Mouse (Mus musculus) heart, adult 2 months (tissue): ENCODE data around the gene Rpa2. TPM values are rescaled to one million over a fixed set of nuclear protein-coding genes. Genes with fewer than 3 reads are reported as not detected.
"Not testable (repeated sequence)": the region's sequence is repeated elsewhere in the genome, so short reads cannot be mapped to it uniquely, and the experiment has no call there.

ENCODE experiments used
- DNase-seq, 2 experiments: peaks; one replicate each; pipeline ENCODE4 v3.0.0; 2021
- H3K27ac ChIP-seq: fragments of 200-600 bp; 2 replicates; pipeline ENCODE4 v1.8.1; 2022
- H3K27me3 ChIP-seq: fragments of 200-500 bp; 2 replicates; pipeline ENCODE4 v1.6.1; 2012; ENCODE audit warnings: mild to moderate bottlenecking, low read length, inconsistent platforms, mixed read lengths; ENCODE audit not compliant: control insufficient read depth, insufficient read depth
- H3K36me3 ChIP-seq: fragments of 200-500 bp; 2 replicates; pipeline ENCODE4 v1.6.1; 2012; ENCODE audit warnings: low read length, inconsistent platforms; ENCODE audit not compliant: control insufficient read depth, insufficient read depth
- H3K4me1 ChIP-seq: fragments of 200-500 bp; 2 replicates; pipeline ENCODE4 v1.6.1; 2011; ENCODE audit warnings: low read length; ENCODE audit not compliant: control insufficient read depth, insufficient read depth
- H3K4me3 ChIP-seq: fragments of 200-600 bp; 2 replicates; pipeline ENCODE4 v1.8.1; 2022
- H3K79me2 ChIP-seq: fragments of 200-500 bp; replicated peaks from 2 replicates; pipeline ENCODE4 v1.6.1; 2012; ENCODE audit warnings: mild to moderate bottlenecking, inconsistent platforms, low read length, moderate library complexity, mixed read lengths; ENCODE audit not compliant: control insufficient read depth, insufficient read depth
- H3K9ac ChIP-seq: fragments of 200-500 bp; 2 replicates; pipeline ENCODE4 v1.6.1; 2012; ENCODE audit warnings: low read depth, mild to moderate bottlenecking, control low read depth, inconsistent platforms, low read length, mixed read lengths
- CTCF ChIP-seq: fragments of 200-600 bp; IDR thresholded peaks from 2 replicates; pipeline ENCODE4 v1.8.1; 2022; ENCODE audit warnings: antibody characterized with exemption, mild to moderate bottlenecking, moderate library complexity
- EP300 ChIP-seq: fragments of 200-500 bp; IDR thresholded peaks from 2 replicates; pipeline ENCODE4 v1.6.1; 2011; ENCODE audit warnings: low read depth, low read length, control low read depth; ENCODE audit not compliant: insufficient read depth
- POLR2A ChIP-seq: fragments of 200-500 bp; IDR thresholded peaks from 2 replicates; pipeline ENCODE4 v1.6.1; 2011; ENCODE audit warnings: mild to moderate bottlenecking, low read depth, low read length, control low read depth; ENCODE audit not compliant: insufficient read depth
- WGBS: fragments of 180-500 bp; shearing (Covaris S2); methylation state at CpG from one replicate; pipeline ENCODE4 v1.1.7; 2018; 5-methylcytosine and 5-hydroxymethylcytosine counted together
- intact Hi-C: fragments of 180-260 bp; cut with DNase I; formaldehyde crosslinking; loops from one replicate; pipeline ENCODE4 v1.15.1; 2025
- polyA plus RNA-seq: library from polyadenylated mRNA; depleted of rRNA; stranded (reverse); fragments of >200 nt; gene quantifications from 2 replicates; pipeline ENCODE4 v1.2.3, GENCODE M21; 2012
- total RNA-seq, 2 experiments: library from RNA; stranded (reverse); gene quantifications; 2 replicates each; pipeline ENCODE4 v1.2.3; 2021

Gene Rpa2
- total and polyA plus RNA-seq, 3 experiments: 9.9 to 12.4 (median 10.5) TPM

DNA sequence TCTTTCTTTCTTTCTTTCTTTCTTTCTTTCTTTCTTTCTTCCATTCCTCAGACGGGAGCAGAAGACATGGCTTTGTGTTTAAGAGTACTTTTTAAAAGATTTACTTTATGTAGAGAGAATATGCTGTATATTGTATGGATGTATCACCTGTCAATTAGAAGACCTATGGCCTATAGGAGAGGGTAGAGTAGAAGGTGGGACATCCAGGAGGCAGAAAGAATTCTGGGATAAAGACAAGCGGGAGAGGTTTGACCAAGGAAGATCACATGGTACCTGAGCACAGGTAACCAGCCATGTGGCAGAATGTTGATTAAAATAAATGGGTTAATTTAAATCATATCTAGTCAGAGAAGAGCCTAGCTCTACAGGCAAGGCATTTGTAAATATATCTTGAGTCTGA lies 33.4 kb upstream of the Rpa2 start:
- intact Hi-C loops: no loop called here
- Histone ChIP-seq H3K79me2 (no peaks in the 10 kb centered on the region), H3K4me3 (no peak overlapping the region)

GRCm38 (mm10) chr4:132735389-132735788 lies 32.7 kb upstream of the Rpa2 start:
- Histone ChIP-seq H3K36me3 (no peaks in the 10 kb centered on the region), H3K4me3 (no peak overlapping the region), H3K4me1 (peaks cover 3% of the 10 kb centered on the region; the same call in 1 of the 2 replicates), H3K27ac (no peak overlapping the region), H3K27me3 (no peaks in the 10 kb centered on the region), H3K79me2 (no peaks in the 10 kb centered on the region), H3K9ac (no peak overlapping the region)
- TF ChIP-seq CTCF (no peak), EP300 (no peak), POLR2A (no peak)
- intact Hi-C loops: no loop called here
- WGBS: 72% methylated on average over 2 of the region's 2 CpGs
- no peak for DNase-seq

More for the DNA sequence above, 33.4 kb upstream of the Rpa2 start:
- Histone ChIP-seq H3K27me3 (no peaks in the 10 kb centered on the region), H3K27ac (no peak overlapping the region), H3K9ac (no peak overlapping the region), H3K36me3 (no peaks in the 10 kb centered on the region), H3K4me1 (peaks cover 3% of the 10 kb centered on the region; the same call in 1 of the 2 replicates)
- no peak for DNase-seq
- WGBS: 98% methylated on average over 2 of the region's 2 CpGs
- TF ChIP-seq POLR2A: no peak
- no peak for TF ChIP-seq EP300
- no peak for TF ChIP-seq CTCF

DNA sequence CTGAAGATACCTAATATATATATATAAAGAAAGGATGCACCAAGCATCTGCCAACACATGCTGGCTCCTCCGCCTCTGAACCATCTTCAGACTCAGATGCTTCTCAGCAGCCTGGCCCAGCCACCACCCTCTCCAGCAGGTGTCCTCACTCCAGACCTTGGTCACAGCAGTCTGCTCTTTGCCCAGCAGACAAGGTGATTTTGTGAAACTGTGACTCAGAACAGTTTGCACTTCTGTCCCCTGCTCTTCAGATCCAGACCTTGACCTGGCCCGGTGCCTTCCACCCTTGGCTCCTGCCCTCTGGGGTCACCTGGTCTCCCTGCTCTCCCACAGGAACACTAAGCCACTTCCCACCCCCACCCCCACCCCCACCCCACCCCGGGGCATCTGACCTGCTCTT lies 32.2 kb upstream of the Rpa2 start:
- Histone ChIP-seq H3K4me3 (no peak overlapping the region), H3K9ac (no peak overlapping the region), H3K36me3 (no peaks in the 10 kb centered on the region), H3K27me3 (no peaks in the 10 kb centered on the region), H3K27ac (no peak overlapping the region), H3K4me1 (peaks cover 3% of the 10 kb centered on the region; the same call in 1 of the 2 replicates), H3K79me2 (no peaks in the 10 kb centered on the region)
- no peak for TF ChIP-seq CTCF
- TF ChIP-seq EP300: no peak
- TF ChIP-seq POLR2A: no peak
- intact Hi-C loops: no loop called here
- 54% methylated on average over 3 of the region's 3 CpGs for WGBS
- no peak for DNase-seq

- WGBS: 89% methylated on average over 9 of the region's 9 CpGs
- not testable (repeated sequence) for H3K4me3 ChIP-seq
Measured at GRCm38 (mm10) chr4:132737154-132737553, 31.0 kb upstream of the Rpa2 start.

GRCm38 (mm10) chr4:132741491-132741890 lies 26.6 kb upstream of the Rpa2 start:
- Histone ChIP-seq H3K27ac (no peak overlapping the region), H3K36me3 (no peaks in the 10 kb centered on the region), H3K4me3 (no peak overlapping the region), H3K9ac (no peak overlapping the region), H3K27me3 (no peaks in the 10 kb centered on the region), H3K79me2 (no peaks in the 10 kb centered on the region), H3K4me1 (0 out of 2 replicates have a peak, but pooled peaks cover 1% of the 10 kb centered on the region)
- intact Hi-C loops: no loop called here
- WGBS: 94% methylated on average over 7 of the region's 7 CpGs
- no peak for DNase-seq
- no peak for TF ChIP-seq CTCF
- no peak for TF ChIP-seq POLR2A
- no peak for TF ChIP-seq EP300

More at GRCm38 (mm10) chr4:132737154-132737553, 31.0 kb upstream of the Rpa2 start:
- DNase-seq, intact Hi-C loops, H3K9ac ChIP-seq, H3K27me3 ChIP-seq, H3K36me3 ChIP-seq, H3K27ac ChIP-seq, H3K79me2 ChIP-seq, H3K4me1 ChIP-seq: not testable (repeated sequence)

DNA sequence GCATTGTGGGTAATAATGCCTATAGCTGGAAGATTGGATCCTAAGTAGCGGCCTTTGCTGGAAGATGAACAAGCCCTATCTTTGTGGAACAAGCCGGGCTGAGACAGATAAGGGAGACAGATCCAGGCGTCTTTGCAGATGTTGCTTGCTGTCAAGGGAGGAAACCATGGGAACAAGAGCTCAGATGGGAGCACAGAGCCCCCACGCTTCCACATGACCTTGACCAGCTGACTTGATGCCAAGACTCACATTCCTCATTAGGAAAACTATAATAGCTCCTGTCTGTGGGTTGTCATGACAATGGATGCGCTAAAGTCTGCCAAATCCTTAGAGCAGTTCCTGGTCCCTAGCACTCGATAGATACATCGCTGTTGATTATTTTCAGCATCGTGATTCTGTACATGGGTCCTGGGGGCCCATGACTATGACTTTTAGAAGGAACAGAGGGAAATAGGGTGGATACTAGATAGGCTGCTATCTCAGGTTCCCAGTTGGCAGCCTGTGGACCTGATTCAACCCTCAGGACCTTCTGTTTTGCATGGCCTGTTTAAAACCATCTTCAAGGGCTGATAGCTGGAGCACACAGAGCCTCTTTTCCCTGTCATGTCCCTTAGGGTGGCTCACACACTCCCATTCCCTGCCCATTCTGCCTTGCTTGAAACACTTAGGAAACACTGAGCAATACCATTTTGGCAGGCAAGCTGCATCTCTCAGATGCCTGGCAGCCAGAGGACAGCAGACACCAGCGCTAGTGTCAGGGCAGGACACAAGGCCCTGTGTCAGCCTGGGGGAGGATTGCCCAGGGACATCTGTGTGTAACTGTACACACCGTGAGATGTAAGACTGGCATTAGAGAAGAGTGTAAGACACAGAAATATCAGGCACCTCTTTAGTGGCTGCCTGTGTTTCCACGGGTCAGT lies 23.9 kb upstream of the Rpa2 start:
- H3K9ac ChIP-seq: no peak overlapping the region
- H3K4me3 ChIP-seq: no peak overlapping the region
- WGBS: 26% methylated on average over 11 of the region's 11 CpGs
- TF ChIP-seq CTCF: no peak
- no peak for TF ChIP-seq POLR2A
- TF ChIP-seq EP300: no peak
- H3K36me3 ChIP-seq: no peaks in the 10 kb centered on the region
- intact Hi-C loops: no loop called here
- no peaks in the 10 kb centered on the region for H3K79me2 ChIP-seq
- no peak overlapping the region for H3K27ac ChIP-seq
- peak in 1 of 2 experiments; percentile 44 for DNase-seq
- peaks cover 5% of the 10 kb centered on the region; the same call in 1 of the 2 replicates for H3K4me1 ChIP-seq
- H3K27me3 ChIP-seq: no peaks in the 10 kb centered on the region
